Mouse (Mus musculus): Measurements from ENCODE around the gene Tmem203. TPM values are rescaled to one million over a fixed set of nuclear protein-coding genes. Genes with fewer than 3 reads are reported as not detected.

Gene Tmem203
- 11.0 and 11.2 TPM in 2 replicates for polyA plus RNA-seq (2014; fragmentation: Nextera tagmentation; extraction: Ambion mirVana)

GRCm38 (mm10) chr2:25255284-25255779, at the start of gene Tmem203:
Gene Tmem203, plus strand, starts transcription at chr2:25255439.
- Histone ChIP-seq H3K36me3 (ENCODE audit: control insufficient read depth, insufficient read depth, low read length) (peaks cover under 1% of the 10 kb centered on the region; the same call in 1 of the 2 replicates), H3K4me3 (ENCODE audit: low read depth, low read length) (peak within 1 kb of the TSS; percentile 98), H3K27me3 (ENCODE audit: control insufficient read depth, insufficient read depth, low read length) (no peaks in the 10 kb centered on the region; the same call in 1 of the 2 replicates), H3K27ac (ENCODE audit: low read depth, low read length) (peak within 1 kb of the TSS; percentile 76), H3K9ac (replicated peaks; ENCODE audit: low read depth, low read length) (peak within 1 kb of the TSS; percentile 80), H3K4me1 (ENCODE audit: control insufficient read depth, insufficient read depth, low read length) (peaks cover 12% of the 10 kb centered on the region), H3K4me2 (ENCODE audit: low read depth, low read length) (peak within 1 kb of the TSS; percentile 99), H3K9me3 (ENCODE audit: control insufficient read depth, low read length) (no peaks in the 10 kb centered on the region)
- peak; percentile 90 for ATAC-seq (ENCODE audit: low read depth)
- WGBS = 0% methylated on average over 38 of the region's 39 CpGs

- no peaks in the 10 kb centered on the region for H3K27me3 ChIP-seq (ENCODE audit: control insufficient read depth, insufficient read depth, low read length)
- H3K4me1 ChIP-seq (ENCODE audit: control insufficient read depth, insufficient read depth, low read length) = peaks cover 20% of the 10 kb centered on the region
- WGBS = 75% methylated on average over 1 of the region's 1 CpGs
- ATAC-seq (ENCODE audit: low read depth) = no peak
- H3K36me3 ChIP-seq (ENCODE audit: control insufficient read depth, insufficient read depth, low read length) = peaks cover 41% of the 10 kb centered on the region
- H3K4me3 ChIP-seq (ENCODE audit: low read depth, low read length) = no peak overlapping the region
- H3K4me2 ChIP-seq (ENCODE audit: low read depth, low read length) = no peak overlapping the region
- no peaks in the 10 kb centered on the region for H3K9me3 ChIP-seq (ENCODE audit: control insufficient read depth, low read length)
- no peak overlapping the region for H3K27ac ChIP-seq (ENCODE audit: low read depth, low read length)
- no peak overlapping the region for H3K9ac ChIP-seq (replicated peaks; ENCODE audit: low read depth, low read length)
These were observed 47.6 kb upstream of the Tmem203 start for GRCm38 (mm10) chr2:25207593-25207992.

GRCm38 (mm10) chr2:25210686-25211085, 44.6 kb upstream of the Tmem203 start:
- H3K27ac ChIP-seq (ENCODE audit: low read depth, low read length) = peak overlapping the region; percentile 85
- peaks cover 20% of the 10 kb centered on the region for H3K4me1 ChIP-seq (ENCODE audit: control insufficient read depth, insufficient read depth, low read length)
- peak overlapping the region; percentile 92 for H3K4me2 ChIP-seq (ENCODE audit: low read depth, low read length)
- WGBS = under 1% methylated on average over 24 of the region's 24 CpGs
- peak; percentile 36; the same call in 1 of the 2 replicates for ATAC-seq (ENCODE audit: low read depth)
- H3K27me3 ChIP-seq (ENCODE audit: control insufficient read depth, insufficient read depth, low read length) = no peaks in the 10 kb centered on the region
- peak overlapping the region; percentile 90 for H3K9ac ChIP-seq (replicated peaks; ENCODE audit: low read depth, low read length)
- H3K4me3 ChIP-seq (ENCODE audit: low read depth, low read length) = peak overlapping the region; percentile 87
- no peaks in the 10 kb centered on the region for H3K9me3 ChIP-seq (ENCODE audit: control insufficient read depth, low read length)
- peaks cover 16% of the 10 kb centered on the region; the same call in 1 of the 2 replicates for H3K36me3 ChIP-seq (ENCODE audit: control insufficient read depth, insufficient read depth, low read length)

GRCm38 (mm10) chr2:25211121-25211670, 44.0 kb upstream of the Tmem203 start, which contains the start of gene Nelfb:
Gene Nelfb, minus strand, starts transcription at chr2:25211489.
- peak; percentile 93 for ATAC-seq (ENCODE audit: low read depth)
- H3K9me3 ChIP-seq (ENCODE audit: control insufficient read depth, low read length) = no peaks in the 10 kb centered on the region
- WGBS = under 1% methylated on average over 44 of the region's 44 CpGs

GRCm38 (mm10) chr2:25213266-25213865, 41.9 kb upstream of the Tmem203 start:
- 69% methylated on average over 23 of the region's 23 CpGs for WGBS
- no peak overlapping the region for H3K27ac ChIP-seq (ENCODE audit: low read depth, low read length)
- H3K36me3 ChIP-seq (ENCODE audit: control insufficient read depth, insufficient read depth, low read length) = 0 out of 2 replicates have a peak, but pooled peaks cover 5% of the 10 kb centered on the region
- no peak overlapping the region for H3K4me3 ChIP-seq (ENCODE audit: low read depth, low read length)
- no peaks in the 10 kb centered on the region for H3K9me3 ChIP-seq (ENCODE audit: control insufficient read depth, low read length)
- peaks cover 18% of the 10 kb centered on the region for H3K4me1 ChIP-seq (ENCODE audit: control insufficient read depth, insufficient read depth, low read length)
- ATAC-seq (ENCODE audit: low read depth) = no peak
- H3K4me2 ChIP-seq (ENCODE audit: low read depth, low read length) = no peak overlapping the region
- no peak overlapping the region for H3K9ac ChIP-seq (replicated peaks; ENCODE audit: low read depth, low read length)
- no peaks in the 10 kb centered on the region for H3K27me3 ChIP-seq (ENCODE audit: control insufficient read depth, insufficient read depth, low read length)

More at GRCm38 (mm10) chr2:25211121-25211670, 44.0 kb upstream of the Tmem203 start, which contains the start of gene Nelfb:
- peak within 1 kb of the TSS; percentile 87 for H3K4me3 ChIP-seq (ENCODE audit: low read depth, low read length)
- no peaks in the 10 kb centered on the region for H3K27me3 ChIP-seq (ENCODE audit: control insufficient read depth, insufficient read depth, low read length)
- H3K4me2 ChIP-seq (ENCODE audit: low read depth, low read length) = peak within 1 kb of the TSS; percentile 92
- peak within 1 kb of the TSS; percentile 85 for H3K27ac ChIP-seq (ENCODE audit: low read depth, low read length)
- peaks cover 20% of the 10 kb centered on the region for H3K4me1 ChIP-seq (ENCODE audit: control insufficient read depth, insufficient read depth, low read length)
- 0 out of 2 replicates have a peak, but pooled peaks cover 12% of the 10 kb centered on the region for H3K36me3 ChIP-seq (ENCODE audit: control insufficient read depth, insufficient read depth, low read length)
- peak within 1 kb of the TSS; percentile 90 for H3K9ac ChIP-seq (replicated peaks; ENCODE audit: low read depth, low read length)

- Histone ChIP-seq H3K27me3 (ENCODE audit: control insufficient read depth, insufficient read depth, low read length) (no peaks in the 10 kb centered on the region), H3K36me3 (ENCODE audit: control insufficient read depth, insufficient read depth, low read length) (no peaks in the 10 kb centered on the region), H3K4me3 (ENCODE audit: low read depth, low read length) (no peak within 1 kb of the TSS), H3K4me2 (ENCODE audit: low read depth, low read length) (no peak within 1 kb of the TSS), H3K9me3 (ENCODE audit: control insufficient read depth, low read length) (no peaks in the 10 kb centered on the region), H3K9ac (replicated peaks; ENCODE audit: low read depth, low read length) (no peak within 1 kb of the TSS), H3K27ac (ENCODE audit: low read depth, low read length) (no peak within 1 kb of the TSS), H3K4me1 (ENCODE audit: control insufficient read depth, insufficient read depth, low read length) (peaks cover 10% of the 10 kb centered on the region)
- 82% methylated on average over 3 of the region's 3 CpGs for WGBS
- no peak for ATAC-seq (ENCODE audit: low read depth)
These were observed 40.8 kb upstream of the Tmem203 start, which contains the start of gene Stpg3 for GRCm38 (mm10) chr2:25214444-25214843. Gene Stpg3, minus strand, starts transcription at chr2:25214637.

- ATAC-seq (ENCODE audit: low read depth) = no peak
- no peak overlapping the region for H3K4me2 ChIP-seq (ENCODE audit: low read depth, low read length)
These were observed 37.6 kb upstream of the Tmem203 start for GRCm38 (mm10) chr2:25217666-25218065.

GRCm38 (mm10) chr2:25218445-25218844, 36.8 kb upstream of the Tmem203 start, which contains the start of gene Fam166a:
Gene Fam166a, plus strand, starts transcription at chr2:25218745.
- Histone ChIP-seq H3K4me1 (ENCODE audit: control insufficient read depth, insufficient read depth, low read length) (peaks cover 3% of the 10 kb centered on the region; the same call in 1 of the 2 replicates), H3K9me3 (ENCODE audit: control insufficient read depth, low read length) (no peaks in the 10 kb centered on the region), H3K36me3 (ENCODE audit: control insufficient read depth, insufficient read depth, low read length) (no peaks in the 10 kb centered on the region), H3K4me3 (ENCODE audit: low read depth, low read length) (no peak within 1 kb of the TSS), H3K27ac (ENCODE audit: low read depth, low read length) (no peak within 1 kb of the TSS), H3K9ac (replicated peaks; ENCODE audit: low read depth, low read length) (no peak within 1 kb of the TSS), H3K4me2 (ENCODE audit: low read depth, low read length) (no peak within 1 kb of the TSS), H3K27me3 (ENCODE audit: control insufficient read depth, insufficient read depth, low read length) (no peaks in the 10 kb centered on the region)
- ATAC-seq (ENCODE audit: low read depth) = no peak

More at GRCm38 (mm10) chr2:25217666-25218065, 37.6 kb upstream of the Tmem203 start:
- WGBS = 65% methylated on average over 2 of the region's 2 CpGs
- H3K27me3 ChIP-seq (ENCODE audit: control insufficient read depth, insufficient read depth, low read length) = no peaks in the 10 kb centered on the region
- H3K36me3 ChIP-seq (ENCODE audit: control insufficient read depth, insufficient read depth, low read length) = no peaks in the 10 kb centered on the region
- no peak overlapping the region for H3K27ac ChIP-seq (ENCODE audit: low read depth, low read length)
- no peak overlapping the region for H3K4me3 ChIP-seq (ENCODE audit: low read depth, low read length)
- no peaks in the 10 kb centered on the region for H3K9me3 ChIP-seq (ENCODE audit: control insufficient read depth, low read length)
- no peak overlapping the region for H3K9ac ChIP-seq (replicated peaks; ENCODE audit: low read depth, low read length)
- H3K4me1 ChIP-seq (ENCODE audit: control insufficient read depth, insufficient read depth, low read length) = no peaks in the 10 kb centered on the region

GRCm38 (mm10) chr2:25221331-25221772, 33.9 kb upstream of the Tmem203 start:
- ATAC-seq (ENCODE audit: low read depth) = no peak
- peaks cover 7% of the 10 kb centered on the region; the same call in 1 of the 2 replicates for H3K4me1 ChIP-seq (ENCODE audit: control insufficient read depth, insufficient read depth, low read length)
- 75% methylated on average over 5 of the region's 5 CpGs for WGBS

More at GRCm38 (mm10) chr2:25221331-25221772, 33.9 kb upstream of the Tmem203 start:
- Histone ChIP-seq H3K27ac (ENCODE audit: low read depth, low read length) (no peak overlapping the region), H3K36me3 (ENCODE audit: control insufficient read depth, insufficient read depth, low read length) (no peaks in the 10 kb centered on the region), H3K9ac (replicated peaks; ENCODE audit: low read depth, low read length) (no peak overlapping the region), H3K4me3 (ENCODE audit: low read depth, low read length) (no peak overlapping the region), H3K9me3 (ENCODE audit: control insufficient read depth, low read length) (no peaks in the 10 kb centered on the region), H3K27me3 (ENCODE audit: control insufficient read depth, insufficient read depth, low read length) (no peaks in the 10 kb centered on the region), H3K4me2 (ENCODE audit: low read depth, low read length) (no peak overlapping the region)

All from neural tube, embryonic 14.5 days (tissue).